Mouse (Mus musculus): ENCODE results near the gene Dgkz.

- TF ChIP-seq POLR2A (IDR thresholded peaks at IDR 0.05; ENCODE audit: insufficient read depth, low read depth, low read length): no peak
- TF ChIP-seq CTCF (IDR thresholded peaks at IDR 0.05; ENCODE audit: insufficient read depth, low read depth, low read length): no peak
These were observed 26.8 kb downstream of the Dgkz start for GRCm38 (mm10) chr2:91948792-91949241.
